ENCODE assay signal across 10 mouse cellular contexts in the genomic region with DNA sequence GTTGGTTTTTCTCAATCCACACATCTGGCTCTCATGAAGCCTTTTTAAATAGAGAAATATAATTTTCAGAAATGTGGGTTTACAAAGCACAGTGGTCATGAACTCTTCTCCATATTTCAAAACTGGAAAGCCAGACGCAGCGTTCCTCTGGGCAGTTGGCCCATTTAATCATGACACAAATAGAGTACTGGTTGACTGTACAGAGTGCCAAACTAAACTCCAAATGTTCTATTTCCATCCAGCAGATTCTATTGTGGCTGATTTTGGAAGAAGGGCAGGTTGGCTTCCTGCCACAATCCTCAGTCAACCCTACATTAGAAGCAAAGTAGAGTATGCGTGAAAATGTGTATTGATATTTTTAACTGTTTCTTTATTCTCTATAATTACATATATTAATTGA.
DNase-seq lines count a peak whose midpoint lies in the region; ATAC-seq and TF ChIP-seq lines count a peak whose summit lies in the region.
"Had no signal": no experiment of that assay in that cellular context is flagged by ENCODE, and none has a peak within 500 bp of the region (broad histone marks: within the 10 kb centered on the region; RNA-seq: fewer than 3 reads in every experiment).

No protein-coding gene starts in this region.

- no peaks in the 10 kb centered on the region for H3K4me1 ChIP-seq in stomach, embryonic 16.5 days (ENCODE audit: control insufficient read depth, insufficient read depth, low read length)
- H3K4me1 ChIP-seq in thymus, adult 2 months (replicated peaks; ENCODE audit: control insufficient read depth, insufficient read depth, low read length): no peaks in the 10 kb centered on the region
- no peaks in the 10 kb centered on the region for H3K4me1 ChIP-seq in intestine, postnatal 0 days (replicated peaks; ENCODE audit: control insufficient read depth, insufficient read depth, low read length)
- H3K4me1 ChIP-seq: liver, embryonic 13.5 days had no signal

- H3K4me2 ChIP-seq in stomach, embryonic 16.5 days (ENCODE audit: low read depth, low read length): no peak overlapping the region
- no peak overlapping the region for H3K4me2 ChIP-seq in intestine, postnatal 0 days (replicated peaks; ENCODE audit: low read depth)
- H3K4me2 ChIP-seq: liver, embryonic 13.5 days had no signal

- no peaks in the 10 kb centered on the region for H3K27me3 ChIP-seq in stomach, embryonic 16.5 days (ENCODE audit: control insufficient read depth, insufficient read depth, low read length)
- H3K27me3 ChIP-seq in thymus, adult 2 months (ENCODE audit: control insufficient read depth, insufficient read depth, low read length): no peaks in the 10 kb centered on the region
- H3K27me3 ChIP-seq in intestine, postnatal 0 days (replicated peaks; ENCODE audit: control insufficient read depth, insufficient read depth, low read length): no peaks in the 10 kb centered on the region
- H3K27me3 ChIP-seq: CH12.LX; liver, embryonic 13.5 days had no signal

- no peak overlapping the region for H3K9ac ChIP-seq in stomach, embryonic 16.5 days (ENCODE audit: low read length)
- H3K9ac ChIP-seq in intestine, postnatal 0 days (ENCODE audit: low read depth, low read length): no peak overlapping the region
- H3K9ac ChIP-seq: liver, embryonic 13.5 days had no signal

- no peak overlapping the region for H3K4me3 ChIP-seq in stomach, embryonic 16.5 days (replicated peaks; ENCODE audit: low read length)
- no peak overlapping the region for H3K4me3 ChIP-seq in thymus, adult 2 months (ENCODE audit: control insufficient read depth, insufficient read depth, low read length)
- H3K4me3 ChIP-seq in intestine, postnatal 0 days (ENCODE audit: low read depth, low read length): no peak overlapping the region
- H3K4me3 ChIP-seq: liver, embryonic 13.5 days had no signal

- no peak for TF ChIP-seq POLR2A in thymus, adult 2 months (IDR thresholded peaks at IDR 0.05; ENCODE audit: control insufficient read depth, extremely low read depth, insufficient read depth, low read length, poor library complexity)

- ATAC-seq in stomach, embryonic 16.5 days (ENCODE audit: insufficient read depth, low FRiP score): peak; percentile 77
- ATAC-seq in intestine, postnatal 0 days: no peak

- WGBS in stomach, embryonic 16.5 days: 45% methylated on average over 3 of the region's 3 CpGs
- WGBS in thymus, adult 2 months: 88% methylated on average over 3 of the region's 3 CpGs
- 71% methylated on average over 3 of the region's 3 CpGs for WGBS in intestine, postnatal 0 days

- no peaks in the 10 kb centered on the region for H3K9me3 ChIP-seq in stomach, embryonic 16.5 days (replicated peaks; ENCODE audit: control insufficient read depth, low read length)
- H3K9me3 ChIP-seq in intestine, postnatal 0 days (ENCODE audit: control insufficient read depth): no peaks in the 10 kb centered on the region
- H3K9me3 ChIP-seq: liver, embryonic 13.5 days had no signal

- intact Hi-C loops in gastrocnemius, postnatal 14 days (cut with DNase I; ENCODE audit: low total_unique reads): no loop called here

- TF ChIP-seq CTCF in thymus, adult 2 months (IDR thresholded peaks at IDR 0.05; ENCODE audit: borderline replicate concordance, control insufficient read depth, extremely low read depth, insufficient read depth, low read length, poor library complexity): no peak
- no peak for TF ChIP-seq CTCF in intestine, postnatal 0 days (IDR thresholded peaks at IDR 0.05; ENCODE audit: low read depth)

- peak; percentile 8 for DNase-seq in gastrocnemius, postnatal 14 days
- no peak for DNase-seq in gastrocnemius, adult 18-20 months (ENCODE audit: low spot score)
- DNase-seq in ovary, postnatal 36 days (ENCODE audit: low spot score): peak; percentile 5
- DNase-seq in ovary, adult 18-20 months (ENCODE audit: low spot score): no peak
- DNase-seq in layer of hippocampus, adult 8-10 months (ENCODE audit: low spot score in 2 of 2): peak; percentile 53 to 66
- DNase-seq in thymus, adult 2 months: no peak
- DNase-seq: liver, embryonic 13.5 days had no signal

- no peaks in the 10 kb centered on the region for H3K36me3 ChIP-seq in stomach, embryonic 16.5 days (ENCODE audit: control insufficient read depth, insufficient read depth, low read length)
- H3K36me3 ChIP-seq in thymus, adult 2 months (ENCODE audit: control insufficient read depth, insufficient read depth, low read length): no peaks in the 10 kb centered on the region
- no peaks in the 10 kb centered on the region for H3K36me3 ChIP-seq in intestine, postnatal 0 days (ENCODE audit: control insufficient read depth, insufficient read depth)
- H3K36me3 ChIP-seq: liver, embryonic 13.5 days had no signal

- no peak overlapping the region for H3K27ac ChIP-seq in stomach, embryonic 16.5 days (ENCODE audit: low read length)
- H3K27ac ChIP-seq in thymus, adult 2 months (ENCODE audit: control insufficient read depth, insufficient read depth, low read length): no peak overlapping the region
- no peak overlapping the region for H3K27ac ChIP-seq in intestine, postnatal 0 days (ENCODE audit: low read depth, low read length)
- H3K27ac ChIP-seq: liver, embryonic 13.5 days had no signal

Comparison
In these comparisons a context has a peak if more than half of its experiments do, and no peak if none do; other contexts are left out.
1. DNase-seq: peak in gastrocnemius, postnatal 14 days (single experiment), ovary, postnatal 36 days (single experiment) and layer of hippocampus, adult 8-10 months (2 of 2); none in gastrocnemius, adult 18-20 months (single experiment), ovary, adult 18-20 months (single experiment) and thymus, adult 2 months (single experiment).